Mouse (Mus musculus) forebrain, embryonic 15.5 days (tissue): ENCODE measurements at regions not wholly inside any gene's neighbourhood (a gene's known extent, or its start where the extent isn't known, plus 50 kb on each side); places are given as distances from the start of the nearest gene placed in this dataset.

ENCODE experiments used
- ATAC-seq: fragments of 200-750 bp; cut with Nextera tagmentation; replicated peaks from 2 replicates; pipeline ENCODE4 v1.8.0; 2017; ENCODE audit warnings: mild to moderate bottlenecking, moderate TSS enrichment, moderate library complexity
- H3K27ac ChIP-seq: fragments of 300-500 bp; sonication (generic); replicated peaks from 2 replicates; pipeline ENCODE4 v1.5.1; 2015; ENCODE audit warnings: mild to moderate bottlenecking, inconsistent platforms
- H3K27me3 ChIP-seq: fragments of 300-500 bp; sonication (generic); 2 replicates; pipeline ENCODE4 v1.6.1; 2015; ENCODE audit warnings: inconsistent platforms
- H3K36me3 ChIP-seq: fragments of 300-500 bp; sonication (generic); 2 replicates; pipeline ENCODE4 v1.6.1; 2015; ENCODE audit warnings: mild to moderate bottlenecking, inconsistent platforms
- H3K4me1 ChIP-seq: fragments of 300-500 bp; sonication (generic); 2 replicates; pipeline ENCODE4 v1.6.1; 2015; ENCODE audit warnings: inconsistent platforms
- H3K4me2 ChIP-seq: fragments of 300-500 bp; sonication (generic); replicated peaks from 2 replicates; pipeline ENCODE4 v1.6.1; 2015; ENCODE audit warnings: mild to moderate bottlenecking, inconsistent platforms
- H3K4me3 ChIP-seq: fragments of 300-500 bp; sonication (generic); 2 replicates; pipeline ENCODE4 v1.5.1; 2015; ENCODE audit warnings: mild to moderate bottlenecking, inconsistent platforms
- H3K9ac ChIP-seq: fragments of 300-500 bp; sonication (generic); replicated peaks from 2 replicates; pipeline ENCODE4 v1.6.1; 2015; ENCODE audit warnings: mild to moderate bottlenecking, inconsistent platforms
- H3K9me3 ChIP-seq: fragments of 300-500 bp; sonication (generic); 2 replicates; pipeline ENCODE4 v1.6.1; 2016; ENCODE audit warnings: inconsistent platforms
- WGBS: fragments of 180-500 bp; shearing (Covaris S2); methylation state at CpG from one replicate; pipeline ENCODE4 v1.1.7; 2015; ENCODE audit warnings: mixed read lengths; 5-methylcytosine and 5-hydroxymethylcytosine counted together

DNA sequence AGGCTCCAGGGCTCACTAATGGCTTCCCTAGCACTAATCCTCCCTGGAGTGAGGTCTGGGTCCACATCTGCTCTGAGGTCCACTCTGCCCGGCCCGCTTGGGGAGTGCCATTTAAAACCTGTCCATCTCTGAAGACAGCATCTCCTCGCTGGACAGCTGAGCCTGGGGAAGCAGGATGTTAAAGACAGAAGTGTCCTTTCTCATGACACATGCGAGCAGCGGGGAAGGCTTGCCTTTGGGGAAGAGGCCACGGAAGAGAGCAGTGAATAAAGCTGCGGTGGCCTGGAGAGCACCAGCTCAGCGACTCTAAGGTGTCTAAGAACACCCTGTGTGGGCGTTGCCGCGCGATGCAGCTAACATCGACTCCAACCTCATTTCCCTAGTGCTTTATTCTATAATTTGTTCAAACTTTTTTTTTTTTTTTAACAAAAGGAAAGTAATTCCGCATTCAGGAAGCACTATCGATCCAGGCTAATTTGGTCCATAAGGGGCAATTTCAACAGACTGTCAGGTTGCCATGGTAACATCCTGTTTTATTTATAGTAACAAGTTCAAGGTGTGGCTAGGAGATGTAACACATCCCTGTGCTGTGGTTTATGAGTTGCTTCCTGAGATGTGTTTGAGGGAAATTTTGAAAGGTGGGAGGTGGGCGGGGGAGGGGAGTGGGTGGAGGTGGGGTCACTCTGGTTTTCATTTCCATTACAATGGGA, 120.0 kb downstream of the Cartpt start:
- H3K9me3 ChIP-seq, result no peaks in the 10 kb centered on the region
- H3K27ac ChIP-seq, result peak overlapping the region; percentile 48; the same call in 1 of the 2 replicates
- WGBS, result 8% methylated on average over 16 of the region's 16 CpGs
- peak overlapping the region; percentile 31 for H3K4me2 ChIP-seq
- peaks cover 15% of the 10 kb centered on the region for H3K4me1 ChIP-seq
- no peaks in the 10 kb centered on the region for H3K36me3 ChIP-seq
- H3K9ac ChIP-seq, result no peak overlapping the region
- peak; percentile 32; the same call in 1 of the 2 replicates for ATAC-seq
- no peaks in the 10 kb centered on the region for H3K27me3 ChIP-seq
- H3K4me3 ChIP-seq, result no peak overlapping the region

DNA sequence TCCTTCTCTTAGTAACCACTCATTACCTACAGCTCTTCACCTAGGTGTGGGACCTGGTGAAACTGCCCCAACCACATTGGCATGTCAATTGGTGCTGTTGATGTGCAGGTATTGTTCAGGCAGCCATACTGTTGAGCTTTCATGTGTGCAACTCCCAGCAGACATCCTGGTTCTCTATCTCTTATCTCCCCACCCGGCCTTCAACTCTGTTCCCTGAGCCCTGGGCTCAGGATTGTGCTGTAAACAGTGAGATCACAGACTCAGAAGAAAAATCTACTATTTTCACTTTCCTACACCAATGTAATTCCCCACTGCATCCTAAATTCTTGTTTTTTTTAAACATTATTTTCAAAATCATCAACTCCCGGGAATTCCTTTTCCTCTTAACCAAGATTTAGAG, 122.1 kb downstream of the Cartpt start:
- no peak for ATAC-seq
- H3K27ac ChIP-seq, result no peak overlapping the region
- no peak overlapping the region for H3K4me3 ChIP-seq
- peaks cover 15% of the 10 kb centered on the region for H3K4me1 ChIP-seq
- H3K36me3 ChIP-seq, result no peaks in the 10 kb centered on the region
- no peak overlapping the region for H3K9ac ChIP-seq
- no peaks in the 10 kb centered on the region for H3K27me3 ChIP-seq
- 88% methylated on average over 2 of the region's 2 CpGs for WGBS
- no peaks in the 10 kb centered on the region for H3K9me3 ChIP-seq
- no peak overlapping the region for H3K4me2 ChIP-seq

DNA sequence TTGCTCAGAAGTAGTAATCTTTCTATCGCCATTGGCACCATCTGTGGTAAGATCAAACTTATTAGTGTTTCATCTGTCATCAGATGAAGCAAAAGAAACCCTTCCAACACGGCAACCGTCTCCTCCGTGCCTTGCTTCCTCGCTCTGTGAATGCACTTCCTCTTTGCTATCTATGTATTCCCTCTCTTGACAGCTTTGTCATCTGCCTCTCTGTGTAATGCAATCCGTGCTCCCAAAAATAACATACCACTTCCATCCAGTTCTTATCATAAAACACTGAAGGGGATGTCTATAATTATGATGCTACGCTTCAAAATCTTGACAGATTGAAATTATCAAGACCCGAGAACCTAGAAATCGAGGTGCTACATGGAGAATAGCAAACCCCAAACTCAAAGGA, 123.2 kb downstream of the Cartpt start:
- H3K9ac ChIP-seq, result no peak overlapping the region
- no peaks in the 10 kb centered on the region for H3K27me3 ChIP-seq
- peaks cover 15% of the 10 kb centered on the region for H3K4me1 ChIP-seq
- no peak overlapping the region for H3K4me2 ChIP-seq
- H3K36me3 ChIP-seq, result no peaks in the 10 kb centered on the region
- no peak overlapping the region for H3K4me3 ChIP-seq
- 82% methylated on average over 9 of the region's 9 CpGs for WGBS
- no peaks in the 10 kb centered on the region for H3K9me3 ChIP-seq
- no peak overlapping the region for H3K27ac ChIP-seq
- ATAC-seq, result no peak

DNA sequence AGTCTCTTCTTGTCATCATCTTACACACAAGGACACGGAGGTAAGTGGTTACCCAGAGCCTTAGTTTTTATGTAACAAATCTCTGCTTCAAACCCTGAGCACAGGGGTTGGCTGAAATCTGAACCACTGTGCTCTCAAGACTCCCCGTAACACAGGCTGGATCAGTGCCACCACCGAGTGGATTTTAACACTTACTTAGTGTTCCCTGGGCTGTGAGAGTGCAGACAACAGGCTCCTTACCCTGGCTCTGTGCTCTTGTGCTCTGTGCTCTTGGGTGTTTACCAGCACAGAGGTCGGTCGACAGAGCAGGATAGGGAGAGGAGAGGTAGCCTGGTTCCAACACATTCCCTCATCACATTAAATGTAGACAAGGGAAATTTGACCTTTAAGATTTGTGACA, 134.9 kb downstream of the Cartpt start:
- Histone ChIP-seq H3K36me3 (no peaks in the 10 kb centered on the region), H3K9me3 (no peaks in the 10 kb centered on the region), H3K4me2 (no peak overlapping the region), H3K27ac (no peak overlapping the region), H3K4me3 (no peak overlapping the region), H3K27me3 (no peaks in the 10 kb centered on the region), H3K9ac (no peak overlapping the region), H3K4me1 (peaks cover 11% of the 10 kb centered on the region)
- ATAC-seq, result no peak
- 30% methylated on average over 5 of the region's 5 CpGs for WGBS

DNA sequence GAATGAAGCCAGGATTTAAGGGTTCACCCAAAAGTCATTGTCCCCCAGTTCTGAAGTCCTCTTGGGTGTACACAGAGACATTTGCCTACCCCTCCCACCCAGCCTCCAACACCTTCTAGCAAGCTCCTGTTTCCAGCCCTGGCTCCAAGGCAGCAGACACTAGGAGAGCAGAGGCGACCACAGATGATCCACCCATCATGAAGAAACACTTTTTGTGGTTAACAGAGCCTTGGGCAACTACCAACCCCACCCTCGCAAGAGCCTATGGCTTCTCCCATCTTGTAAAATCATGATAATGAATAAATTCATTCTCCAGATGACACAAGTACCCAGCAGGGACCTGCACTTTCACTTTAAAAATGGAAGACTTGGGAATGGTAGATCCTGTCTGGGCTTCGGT, 136.1 kb downstream of the Cartpt start:
- H3K9ac ChIP-seq, result no peak overlapping the region
- no peak for ATAC-seq
- no peaks in the 10 kb centered on the region for H3K36me3 ChIP-seq
- H3K4me1 ChIP-seq, result peaks cover 11% of the 10 kb centered on the region
- H3K27me3 ChIP-seq, result no peaks in the 10 kb centered on the region
- no peak overlapping the region for H3K4me2 ChIP-seq
- no peak overlapping the region for H3K27ac ChIP-seq
- WGBS, result 87% methylated on average over 3 of the region's 3 CpGs
- H3K9me3 ChIP-seq, result no peaks in the 10 kb centered on the region
- H3K4me3 ChIP-seq, result no peak overlapping the region

DNA sequence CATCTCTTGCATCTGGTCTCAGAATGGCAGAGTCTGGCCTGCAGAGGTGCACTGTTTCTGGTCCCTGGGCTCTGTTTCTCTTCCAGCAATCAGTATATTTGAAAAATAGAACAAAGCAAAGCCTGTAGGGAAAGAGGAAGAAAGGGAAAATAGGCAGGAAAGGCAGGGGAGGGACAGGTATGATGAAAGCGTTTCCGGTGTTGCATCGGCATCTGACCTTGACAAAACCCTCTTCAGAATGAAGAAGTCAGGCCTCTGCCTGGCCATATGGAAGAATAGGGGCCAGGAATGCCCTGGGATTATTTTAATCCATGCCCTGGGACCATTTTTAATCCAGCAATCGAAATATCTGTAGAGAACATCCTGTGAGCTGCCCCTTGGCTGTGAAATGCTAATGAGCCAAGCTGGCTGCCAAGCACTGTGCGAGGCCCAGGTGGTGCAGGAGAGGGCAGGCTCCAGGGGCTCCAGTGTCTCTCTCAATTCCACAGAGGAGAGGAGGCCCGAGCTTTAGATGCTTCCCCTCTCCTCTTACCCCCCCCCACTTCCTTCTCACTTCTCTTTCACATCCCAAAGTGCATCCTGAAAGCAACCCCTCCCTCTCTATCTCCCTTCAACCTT, 136.7 kb downstream of the Cartpt start:
- H3K4me2 ChIP-seq, result no peak overlapping the region
- peaks cover 16% of the 10 kb centered on the region for H3K4me1 ChIP-seq
- WGBS, result 55% methylated on average over 6 of the region's 6 CpGs
- peak; percentile 66; the same call in 1 of the 2 replicates for ATAC-seq
- H3K36me3 ChIP-seq, result no peaks in the 10 kb centered on the region
- no peak overlapping the region for H3K9ac ChIP-seq
- H3K27me3 ChIP-seq, result no peaks in the 10 kb centered on the region
- H3K27ac ChIP-seq, result no peak overlapping the region
- no peaks in the 10 kb centered on the region for H3K9me3 ChIP-seq
- no peak overlapping the region for H3K4me3 ChIP-seq

DNA sequence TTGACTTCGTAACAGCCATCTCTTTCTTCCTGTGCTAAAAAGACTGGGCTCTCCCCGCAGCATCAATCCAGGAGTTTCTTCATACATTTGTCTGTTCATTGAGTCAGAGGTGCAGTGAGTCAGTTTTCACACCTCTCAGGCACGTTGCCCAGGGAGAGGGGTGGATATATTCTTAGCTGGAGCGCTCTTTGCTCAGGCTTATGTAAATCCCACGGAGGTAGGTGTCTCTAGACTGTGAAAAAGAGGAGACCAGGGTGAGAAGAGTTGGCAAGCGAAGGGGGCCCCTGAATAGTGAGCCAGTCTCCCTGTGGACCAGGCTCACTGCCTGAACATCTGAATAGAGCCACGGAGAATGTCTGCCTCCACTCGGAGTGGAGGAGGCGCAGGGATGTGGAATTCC, 139.0 kb downstream of the Cartpt start:
- H3K4me1 ChIP-seq, result peaks cover 21% of the 10 kb centered on the region
- no peaks in the 10 kb centered on the region for H3K9me3 ChIP-seq
- no peak overlapping the region for H3K9ac ChIP-seq
- no peak overlapping the region for H3K4me2 ChIP-seq
- no peak for ATAC-seq
- WGBS, result 72% methylated on average over 9 of the region's 9 CpGs
- no peaks in the 10 kb centered on the region for H3K27me3 ChIP-seq
- H3K36me3 ChIP-seq, result no peaks in the 10 kb centered on the region
- H3K27ac ChIP-seq, result no peak overlapping the region
- no peak overlapping the region for H3K4me3 ChIP-seq

DNA sequence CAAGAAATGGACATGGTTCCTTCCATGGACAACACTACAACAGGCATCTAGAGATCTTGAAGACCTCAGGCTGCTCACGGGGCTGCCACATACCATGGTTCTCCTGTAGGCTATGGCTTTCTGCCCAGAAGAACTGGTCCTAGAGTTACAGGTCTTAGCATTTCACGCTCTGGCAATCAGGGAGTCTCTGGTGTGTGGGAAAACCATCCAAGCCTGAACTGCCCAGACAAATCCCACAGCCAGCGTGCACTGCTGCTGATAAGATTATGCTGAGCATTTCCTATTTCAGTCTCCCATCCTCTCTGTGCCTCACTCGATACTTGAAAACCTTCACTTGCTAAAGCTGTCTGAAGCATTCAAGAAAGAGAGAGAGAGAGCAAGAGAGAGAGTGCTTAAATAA, 139.5 kb downstream of the Cartpt start:
- H3K27me3 ChIP-seq, result no peaks in the 10 kb centered on the region
- 81% methylated on average over 4 of the region's 4 CpGs for WGBS
- no peaks in the 10 kb centered on the region for H3K9me3 ChIP-seq
- H3K27ac ChIP-seq, result no peak overlapping the region
- peaks cover 21% of the 10 kb centered on the region for H3K4me1 ChIP-seq
- no peak overlapping the region for H3K9ac ChIP-seq
- no peak overlapping the region for H3K4me3 ChIP-seq
- H3K36me3 ChIP-seq, result no peaks in the 10 kb centered on the region
- no peak for ATAC-seq
- no peak overlapping the region for H3K4me2 ChIP-seq

DNA sequence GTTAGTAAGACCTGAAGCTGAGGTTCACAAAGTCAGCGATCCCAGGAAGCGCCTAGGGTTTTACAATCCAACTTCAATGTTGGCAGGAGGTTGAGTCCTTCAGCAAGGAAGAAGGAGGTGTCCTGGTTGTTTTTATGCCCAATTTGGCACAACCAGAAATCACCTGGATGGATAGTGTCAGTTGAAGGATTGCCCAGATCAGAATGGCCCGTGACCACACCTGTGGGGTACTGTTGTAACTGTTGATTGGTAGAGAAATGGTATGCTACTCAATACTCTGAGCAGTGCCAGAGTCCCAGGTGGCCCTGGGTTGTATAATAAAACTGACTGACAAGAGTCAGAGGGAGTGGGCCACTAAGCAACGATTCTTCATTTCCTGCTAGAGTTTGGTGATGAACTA, 140.2 kb downstream of the Cartpt start:
- no peak for ATAC-seq
- no peak overlapping the region for H3K9ac ChIP-seq
- H3K4me3 ChIP-seq, result no peak overlapping the region
- no peak overlapping the region for H3K4me2 ChIP-seq
- no peaks in the 10 kb centered on the region for H3K36me3 ChIP-seq
- WGBS, result 86% methylated on average over 4 of the region's 4 CpGs
- no peak overlapping the region for H3K27ac ChIP-seq
- no peaks in the 10 kb centered on the region for H3K9me3 ChIP-seq
- peaks cover 19% of the 10 kb centered on the region for H3K4me1 ChIP-seq
- no peaks in the 10 kb centered on the region for H3K27me3 ChIP-seq

DNA sequence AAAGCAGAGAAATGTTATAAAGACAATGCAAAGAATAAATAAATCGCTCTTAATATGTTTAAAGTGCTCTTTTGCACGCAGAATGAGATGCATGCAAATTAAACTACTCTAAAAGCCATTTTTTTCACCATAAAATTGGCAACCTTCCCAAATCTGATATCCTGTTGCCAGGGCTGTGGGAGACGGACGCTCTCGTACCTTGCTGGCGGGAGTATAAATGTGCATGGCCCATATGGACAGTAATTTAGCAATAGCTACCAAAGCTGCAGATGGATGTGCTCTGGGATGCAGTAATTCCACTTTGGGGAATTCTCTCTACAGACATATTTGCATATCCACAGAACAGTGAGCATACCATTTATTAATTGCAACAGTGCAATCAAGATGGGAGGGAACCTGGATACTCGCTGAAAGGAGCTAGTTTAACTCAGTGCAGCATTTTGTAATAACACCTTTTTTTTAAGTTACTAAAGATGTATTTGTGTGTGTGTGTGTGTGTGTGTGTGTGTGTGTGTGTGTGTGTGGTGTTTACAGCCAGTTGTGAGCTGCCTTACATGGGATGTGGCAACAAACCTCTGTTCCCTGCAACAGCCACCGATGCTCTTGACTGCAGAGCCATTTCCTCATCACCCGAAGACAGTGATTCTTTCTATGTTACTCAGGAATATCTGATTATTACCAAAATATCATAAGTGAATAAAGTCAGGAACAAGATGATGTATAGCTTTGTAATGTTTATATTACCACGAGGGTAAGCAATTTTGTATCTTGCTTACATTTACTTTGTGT, 141.4 kb downstream of the Cartpt start:
- Histone ChIP-seq H3K4me2 (no peak overlapping the region), H3K36me3 (no peaks in the 10 kb centered on the region), H3K27ac (no peak overlapping the region), H3K27me3 (no peaks in the 10 kb centered on the region), H3K4me1 (peaks cover 18% of the 10 kb centered on the region), H3K4me3 (no peak overlapping the region), H3K9ac (no peak overlapping the region), H3K9me3 (no peaks in the 10 kb centered on the region)
- ATAC-seq, result peak; percentile 57
- WGBS, result 46% methylated on average over 10 of the region's 10 CpGs

DNA sequence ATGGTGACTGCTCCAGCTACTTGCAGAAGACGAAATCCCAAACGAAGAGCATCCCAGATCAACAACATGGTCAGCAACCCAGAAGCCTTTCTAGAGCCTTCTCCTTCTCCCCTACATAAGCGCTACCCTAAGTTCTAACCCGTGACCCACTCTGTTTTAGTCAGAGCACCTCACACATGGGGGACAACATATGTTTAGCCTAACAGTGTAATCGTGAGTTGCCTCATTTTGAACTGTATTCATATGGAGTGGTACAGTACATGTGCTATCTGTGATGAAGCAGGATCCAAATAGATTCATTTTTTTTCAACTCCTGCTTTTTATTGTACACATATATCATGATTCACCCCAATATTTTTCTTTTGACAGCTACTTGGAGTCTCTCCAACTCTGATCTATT, 146.2 kb downstream of the Cartpt start:
- peak; percentile 40; the same call in 1 of the 2 replicates for ATAC-seq
- no peak overlapping the region for H3K9ac ChIP-seq
- no peaks in the 10 kb centered on the region for H3K36me3 ChIP-seq
- peak overlapping the region; percentile 48; the same call in 1 of the 2 replicates for H3K27ac ChIP-seq
- H3K27me3 ChIP-seq, result no peaks in the 10 kb centered on the region
- no peaks in the 10 kb centered on the region for H3K9me3 ChIP-seq
- no peak overlapping the region for H3K4me2 ChIP-seq
- H3K4me3 ChIP-seq, result no peak overlapping the region
- 81% methylated on average over 5 of the region's 5 CpGs for whole genome bisulfite sequencing
- H3K4me1 ChIP-seq, result peaks cover 25% of the 10 kb centered on the region

DNA sequence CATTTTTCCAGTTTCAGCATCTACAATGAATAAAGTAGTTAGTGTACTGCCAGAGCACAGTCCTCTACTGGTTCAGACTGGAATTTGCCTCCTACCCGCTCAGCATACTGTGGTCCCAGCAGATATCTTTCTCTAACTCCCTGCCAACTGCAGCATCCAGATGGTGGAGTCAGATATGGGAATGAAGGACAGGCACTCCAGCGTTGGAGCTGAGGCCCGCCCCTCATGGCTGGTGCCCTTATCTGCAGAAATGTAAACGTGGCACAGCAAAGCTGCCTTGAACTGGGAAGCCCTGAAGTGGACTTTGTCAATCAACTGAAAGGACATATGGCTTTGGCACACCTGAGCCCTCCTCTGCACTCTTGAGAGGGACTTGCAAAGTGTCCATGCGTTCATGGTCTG, 146.6 kb downstream of the Cartpt start:
- no peak overlapping the region for H3K9ac ChIP-seq
- peak overlapping the region; percentile 48; the same call in 1 of the 2 replicates for H3K27ac ChIP-seq
- ATAC-seq, result peak; percentile 60; the same call in 1 of the 2 replicates
- no peak overlapping the region for H3K4me2 ChIP-seq
- 52% methylated on average over 5 of the region's 5 CpGs for WGBS
- peaks cover 22% of the 10 kb centered on the region for H3K4me1 ChIP-seq
- no peak overlapping the region for H3K4me3 ChIP-seq
- no peaks in the 10 kb centered on the region for H3K27me3 ChIP-seq
- no peaks in the 10 kb centered on the region for H3K36me3 ChIP-seq
- no peaks in the 10 kb centered on the region for H3K9me3 ChIP-seq
